Mouse (Mus musculus) sigmoid colon, adult 10 weeks (tissue): ENCODE measurements around the gene Numb. TPM values are rescaled to one million over a fixed set of nuclear protein-coding genes. Genes with fewer than 3 reads are reported as not detected.

Experiments
- polyA plus RNA-seq: library from polyadenylated mRNA; stranded (reverse); fragments of 350-450 nt; fragmentation: Illumina TruSeq; extraction: RNeasy Lipid Tissue Mini Kit (QIAGEN cat#74804); gene quantifications from one replicate; pipeline ENCODE4 v1.2.3, GENCODE M21; 2014; ENCODE audit warnings: low read depth, low replicate concordance

The Numb gene
- 35.4 TPM for polyA plus RNA-seq

GRCm38 (mm10) chr12:83921535-83922381 lies at the start of gene Numb:
Gene Numb, minus strand, starts transcription at chr12:83921934.

DNA sequence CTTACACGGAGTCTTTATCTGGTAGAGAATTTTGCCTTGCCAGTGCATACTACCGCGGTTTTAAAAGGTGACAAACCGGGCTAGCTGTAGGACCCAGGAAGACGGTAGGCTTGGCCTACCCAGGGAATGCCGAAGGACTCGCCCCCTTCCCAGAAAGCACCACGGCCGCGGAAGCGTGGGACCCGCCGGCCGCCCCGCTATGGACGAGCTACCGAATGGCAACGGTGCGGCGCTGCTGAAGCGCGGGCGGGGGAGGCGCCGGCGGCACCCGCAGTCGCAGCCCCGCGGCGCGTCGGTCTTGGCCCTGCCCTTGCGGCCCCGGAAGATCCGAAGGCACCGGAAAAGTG lies 28.7 kb upstream of the Numb start, which contains the start of gene Riox1:
Riox1 (plus strand) TSS at position 116 of the 347 bp plus-strand sequence.

GRCm38 (mm10) chr12:83763311-83764043 lies 158.3 kb downstream of the Numb start, which contains the start of gene Papln:
Gene Papln, plus strand, starts transcription at chr12:83763634.

Other genes with a start within 250 kb of the Numb start
- 88.3 TPM for gene Psen1, start 233.8 kb downstream of the Numb start, polyA plus RNA-seq
- 0.19 TPM for gene Papln, start 158.3 kb downstream of the Numb start, polyA plus RNA-seq
- gene Riox1, start 28.7 kb upstream of the Numb start, polyA plus RNA-seq = 1.7 TPM
- gene Heatr4, start 62.9 kb upstream of the Numb start, polyA plus RNA-seq = not detected
- gene Acot2, start 65.9 kb upstream of the Numb start, polyA plus RNA-seq = 0.82 TPM
- 7.6 TPM for gene Acot1, start 87.6 kb upstream of the Numb start, polyA plus RNA-seq
- 10.4 TPM for gene Acot4, start 116.4 kb upstream of the Numb start, polyA plus RNA-seq
- gene Gm49366, start 117.0 kb upstream of the Numb start, polyA plus RNA-seq = not detected
- gene Acot3, start 130.2 kb upstream of the Numb start, polyA plus RNA-seq = not detected
- gene Acot5, start 147.4 kb upstream of the Numb start, polyA plus RNA-seq = not detected
- gene Acot6, start 178.7 kb upstream of the Numb start, polyA plus RNA-seq = 8.3 TPM
- gene Dnal1, start 192.4 kb upstream of the Numb start, polyA plus RNA-seq = 13.6 TPM
- gene Pnma1, start 226.6 kb upstream of the Numb start, polyA plus RNA-seq = not detected